Mouse (Mus musculus) spleen, adult 2 months (tissue): ENCODE measurements at regions not wholly inside any gene's neighbourhood (a gene's known extent, or its start where the extent isn't known, plus 50 kb on each side); places are given as distances from the start of the nearest gene placed in this dataset.

Experiments used
- DNase-seq, 2 experiments: peaks; one replicate each; pipeline versions ENCODE4 v3.0.0 to v3.0.0-alpha.2; 2012 to 2021; ENCODE audit warnings: low spot score in 2 of 2, low read depth in 1 of 2
- H3K27ac ChIP-seq: fragments of 200-500 bp; 2 replicates; pipeline ENCODE4 v1.5.1; 2012; ENCODE audit warnings: low read length, inconsistent platforms; ENCODE audit not compliant: insufficient read depth
- H3K27me3 ChIP-seq: fragments of 200-500 bp; 2 replicates; pipeline ENCODE4 v1.6.1; 2012; ENCODE audit warnings: mild to moderate bottlenecking, moderate library complexity, low read length, inconsistent platforms; ENCODE audit not compliant: control insufficient read depth, insufficient read depth
- H3K36me3 ChIP-seq: fragments of 200-500 bp; 2 replicates; pipeline ENCODE4 v1.6.1; 2012; ENCODE audit warnings: mild to moderate bottlenecking, low read length, inconsistent platforms; ENCODE audit not compliant: control insufficient read depth, insufficient read depth
- H3K4me1 ChIP-seq: fragments of 200-500 bp; 2 replicates; pipeline ENCODE4 v1.6.1; 2011; ENCODE audit warnings: inconsistent platforms; ENCODE audit not compliant: control insufficient read depth, insufficient read depth, insufficient read length
- H3K4me3 ChIP-seq: fragments of 200-500 bp; 2 replicates; pipeline ENCODE4 v1.5.1; 2011; ENCODE audit warnings: mild to moderate bottlenecking, inconsistent platforms; ENCODE audit not compliant: insufficient read depth, insufficient read length; ENCODE audit errors: extremely low read depth
- CTCF ChIP-seq: fragments of 200-500 bp; IDR thresholded peaks from 2 replicates; pipeline ENCODE4 v1.5.1; 2011; ENCODE audit warnings: mild to moderate bottlenecking, inconsistent platforms; ENCODE audit not compliant: insufficient read depth, insufficient read length, insufficient replicate concordance; ENCODE audit errors: extremely low read depth
- POLR2A ChIP-seq: fragments of 200-500 bp; IDR thresholded peaks from 2 replicates; pipeline ENCODE4 v1.6.1; 2011; ENCODE audit warnings: low read depth, low read length, inconsistent platforms
- WGBS: fragments of 180-500 bp; shearing (Covaris S2); methylation state at CpG from one replicate; pipeline ENCODE4 v1.1.7; 2018; 5-methylcytosine and 5-hydroxymethylcytosine counted together

GRCm38 (mm10) chr2:50625233-50625749 is 328.7 kb upstream of the Mmadhc start:
- Histone ChIP-seq H3K36me3 (no peaks in the 10 kb centered on the region), H3K4me3 (no peak overlapping the region), H3K27me3 (no peaks in the 10 kb centered on the region), H3K4me1 (no peaks in the 10 kb centered on the region), H3K27ac (0 out of 2 replicates have a peak overlapping the region, but pooled peaks have one; percentile 41)
- TF ChIP-seq CTCF (no peak), POLR2A (no peak)
- no peak for DNase-seq
- WGBS: 84% methylated on average over 5 of the region's 5 CpGs

GRCm38 (mm10) chr2:50609086-50609485 is 312.5 kb upstream of the Mmadhc start:
- no peak overlapping the region for H3K27ac ChIP-seq
- peak in 1 of 2 experiments; percentile 12 for DNase-seq
- 55% methylated on average over 1 of the region's 1 CpGs for WGBS
- no peaks in the 10 kb centered on the region for H3K4me1 ChIP-seq
- no peaks in the 10 kb centered on the region for H3K27me3 ChIP-seq
- no peaks in the 10 kb centered on the region for H3K36me3 ChIP-seq
- no peak overlapping the region for H3K4me3 ChIP-seq
- TF ChIP-seq CTCF (peak; percentile 45; the same call in 1 of the 2 replicates), POLR2A (no peak)

- DNase-seq: no peak
- H3K4me1 ChIP-seq: no peaks in the 10 kb centered on the region
- no peak overlapping the region for H3K27ac ChIP-seq
- no peak overlapping the region for H3K4me3 ChIP-seq
- no peaks in the 10 kb centered on the region for H3K27me3 ChIP-seq
- no peak for TF ChIP-seq POLR2A
- TF ChIP-seq CTCF: no peak
- 23% methylated on average over 6 of the region's 6 CpGs for WGBS
- no peaks in the 10 kb centered on the region for H3K36me3 ChIP-seq
These were observed 292.6 kb upstream of the Mmadhc start for GRCm38 (mm10) chr2:50589195-50589594.

- 85% methylated on average over 6 of the region's 6 CpGs for WGBS
- H3K27me3 ChIP-seq: no peaks in the 10 kb centered on the region
- H3K36me3 ChIP-seq: no peaks in the 10 kb centered on the region
- H3K4me1 ChIP-seq: no peaks in the 10 kb centered on the region
- no peak overlapping the region for H3K27ac ChIP-seq
- no peak for TF ChIP-seq CTCF
- no peak for TF ChIP-seq POLR2A
- no peak for DNase-seq
- H3K4me3 ChIP-seq: no peak overlapping the region
These were observed 292.1 kb upstream of the Mmadhc start for GRCm38 (mm10) chr2:50588652-50589051.

GRCm38 (mm10) chr2:50586321-50587050 is 289.9 kb upstream of the Mmadhc start:
- TF ChIP-seq POLR2A: no peak
- Histone ChIP-seq H3K27ac (no peak overlapping the region), H3K36me3 (no peaks in the 10 kb centered on the region), H3K4me3 (no peak overlapping the region), H3K4me1 (no peaks in the 10 kb centered on the region), H3K27me3 (no peaks in the 10 kb centered on the region)
- 78% methylated on average over 6 of the region's 6 CpGs for WGBS
- DNase-seq: no peak

GRCm38 (mm10) chr2:50579620-50580019 is 283.0 kb upstream of the Mmadhc start:
- H3K4me1 ChIP-seq: no peaks in the 10 kb centered on the region
- 81% methylated on average over 2 of the region's 2 CpGs for WGBS
- H3K36me3 ChIP-seq: no peaks in the 10 kb centered on the region
- TF ChIP-seq POLR2A (no peak), CTCF (no peak)
- H3K27ac ChIP-seq: no peak overlapping the region
- H3K4me3 ChIP-seq: no peak overlapping the region
- DNase-seq: no peak
- no peaks in the 10 kb centered on the region for H3K27me3 ChIP-seq

GRCm38 (mm10) chr2:50578278-50579043 is 281.9 kb upstream of the Mmadhc start:
- no peaks in the 10 kb centered on the region for H3K36me3 ChIP-seq
- WGBS: 85% methylated on average over 6 of the region's 6 CpGs
- H3K27ac ChIP-seq: no peak overlapping the region
- no peaks in the 10 kb centered on the region for H3K4me1 ChIP-seq
- H3K27me3 ChIP-seq: no peaks in the 10 kb centered on the region
- no peak overlapping the region for H3K4me3 ChIP-seq
- no peak for DNase-seq
- TF ChIP-seq CTCF: no peak
- no peak for TF ChIP-seq POLR2A
